Mouse (Mus musculus) kidney, embryonic 16.5 days (tissue): ENCODE measurements around the gene Kcnk13. TPM values are rescaled to one million over a fixed set of nuclear protein-coding genes. Genes with fewer than 3 reads are reported as not detected.
A peak's percentile ranks its signal among the peaks of the same experiment; 100 is the strongest.

Source experiments
- ATAC-seq: fragments of 200-750 bp; cut with Nextera tagmentation; 2 replicates; pipeline ENCODE4 v1.8.0; 2017; ENCODE audit warnings: moderate TSS enrichment; ENCODE audit not compliant: low FRiP score, low TSS enrichment
- H3K27ac ChIP-seq: fragments of 300-500 bp; sonication (generic); 2 replicates; pipeline ENCODE4 v1.5.1; 2014; ENCODE audit warnings: low read length
- H3K27me3 ChIP-seq: fragments of 300-500 bp; sonication (generic); 2 replicates; pipeline ENCODE4 v1.6.1; 2014; ENCODE audit warnings: low read length, control low read depth, mixed read lengths; ENCODE audit not compliant: insufficient read depth
- H3K36me3 ChIP-seq: fragments of 300-500 bp; sonication (generic); 2 replicates; pipeline ENCODE4 v1.6.1; 2014; ENCODE audit warnings: low read length, control low read depth, mixed read lengths; ENCODE audit not compliant: insufficient read depth
- H3K4me1 ChIP-seq: fragments of 300-500 bp; sonication (generic); 2 replicates; pipeline ENCODE4 v1.6.1; 2014; ENCODE audit warnings: low read length, control low read depth, mixed read lengths; ENCODE audit not compliant: insufficient read depth
- H3K4me2 ChIP-seq: fragments of 300-500 bp; sonication (generic); replicated peaks from 2 replicates; pipeline ENCODE4 v1.6.1; 2014; ENCODE audit warnings: low read depth, low read length
- H3K4me3 ChIP-seq: fragments of 300-500 bp; sonication (generic); 2 replicates; pipeline ENCODE4 v1.5.1; 2014; ENCODE audit warnings: mild to moderate bottlenecking, low read length
- H3K9ac ChIP-seq: fragments of 300-500 bp; sonication (generic); replicated peaks from 2 replicates; pipeline ENCODE4 v1.6.1; 2014; ENCODE audit warnings: low read length
- H3K9me3 ChIP-seq: fragments of 300-500 bp; sonication (generic); 2 replicates; pipeline ENCODE4 v1.6.1; 2016; ENCODE audit warnings: low read length, control low read depth
- WGBS: fragments of 180-500 bp; shearing (Covaris S2); extraction: QIAGEN DNeasy Blood & Tissue Kit; methylation state at CpG from one replicate; pipeline ENCODE4 v1.1.7; 2014; 5-methylcytosine and 5-hydroxymethylcytosine counted together
- microRNA-seq: library from miRNA; unstranded; fragments of <30 nt; microRNA quantifications from one replicate; pipeline ENCODE4, GENCODE M21; 2016
- polyA plus RNA-seq: library from polyadenylated mRNA; unstranded; fragments of >200 nt; fragmentation: Nextera tagmentation; extraction: Ambion mirVana; gene quantifications from 2 replicates; pipeline ENCODE4 v1.2.1, GENCODE M21; 2015

Gene Kcnk13
- polyA plus RNA-seq, 1 experiment from 2014 or later, result 0.21 TPM

DNA sequence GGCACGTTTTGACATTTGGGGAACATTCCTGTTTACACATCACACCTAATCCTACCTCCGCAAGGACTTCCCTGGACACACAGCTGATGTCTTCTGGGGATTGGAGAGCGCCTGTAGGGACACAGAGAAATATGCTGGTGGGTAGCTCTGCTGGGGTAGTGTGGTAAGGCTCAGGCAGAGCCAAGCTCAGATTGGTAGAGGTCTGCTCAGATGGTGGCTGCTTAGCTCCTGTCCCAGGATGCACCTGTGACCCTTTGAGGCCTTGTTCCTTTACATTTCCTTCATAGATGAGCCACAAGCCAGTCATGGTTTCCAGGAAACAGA lies 136.4 kb downstream of the Kcnk13 start:
- Histone ChIP-seq H3K27me3 (no peaks in the 10 kb centered on the region), H3K9me3 (no peaks in the 10 kb centered on the region), H3K4me1 (no peaks in the 10 kb centered on the region), H3K27ac (no peak overlapping the region), H3K9ac (no peak overlapping the region), H3K4me2 (no peak overlapping the region), H3K36me3 (no peaks in the 10 kb centered on the region), H3K4me3 (no peak overlapping the region)
- no peak for ATAC-seq
- WGBS, result 67% methylated on average over 3 of the region's 3 CpGs

DNA sequence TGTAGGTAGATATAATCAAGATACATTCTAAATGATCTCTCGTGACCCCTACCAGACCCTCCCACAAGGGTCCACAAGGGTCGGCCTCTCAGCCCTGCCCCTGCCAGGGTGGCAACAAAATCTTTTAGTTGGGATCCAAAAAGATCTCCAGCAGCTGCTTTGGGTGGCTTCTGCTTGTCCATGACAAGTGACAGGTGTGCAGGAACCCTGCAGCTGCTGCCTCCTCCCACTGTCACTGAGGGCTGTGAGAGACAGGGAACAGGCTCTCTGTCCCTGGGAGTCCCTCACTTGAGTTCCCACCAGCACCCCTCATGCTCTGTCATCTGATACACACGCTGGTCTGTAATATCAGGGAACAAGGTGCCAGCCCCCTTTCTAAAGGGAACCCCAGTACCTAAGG lies 137.4 kb downstream of the Kcnk13 start:
- no peaks in the 10 kb centered on the region for H3K9me3 ChIP-seq
- no peaks in the 10 kb centered on the region for H3K36me3 ChIP-seq
- ATAC-seq, result no peak
- WGBS, result 64% methylated on average over 3 of the region's 3 CpGs
- H3K4me3 ChIP-seq, result no peak overlapping the region
- no peak overlapping the region for H3K9ac ChIP-seq
- H3K4me1 ChIP-seq, result no peaks in the 10 kb centered on the region
- H3K27me3 ChIP-seq, result no peaks in the 10 kb centered on the region
- H3K27ac ChIP-seq, result no peak overlapping the region
- H3K4me2 ChIP-seq, result no peak overlapping the region

DNA sequence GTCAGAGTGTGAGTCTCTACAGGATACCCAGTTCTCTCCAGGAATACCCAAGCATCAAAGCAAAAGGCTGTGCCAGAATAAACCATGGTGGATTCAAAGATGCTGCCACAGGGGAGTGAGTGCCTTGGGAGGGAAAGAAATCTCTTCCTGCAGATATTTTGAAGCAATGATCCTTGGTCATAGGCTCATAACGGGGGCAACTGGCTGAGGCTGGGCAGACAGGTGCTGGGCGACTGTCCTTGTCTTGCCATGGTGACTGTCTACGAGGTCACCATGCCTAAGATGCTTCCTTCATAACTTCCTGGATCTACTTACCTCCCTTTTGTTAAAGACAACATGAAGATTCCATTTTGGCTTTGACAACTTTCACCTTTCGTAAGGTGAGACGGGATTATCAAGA lies 140.2 kb downstream of the Kcnk13 start:
- Histone ChIP-seq H3K9me3 (no peaks in the 10 kb centered on the region), H3K36me3 (no peaks in the 10 kb centered on the region), H3K4me1 (no peaks in the 10 kb centered on the region), H3K4me3 (no peak overlapping the region), H3K4me2 (no peak overlapping the region), H3K27ac (no peak overlapping the region), H3K9ac (no peak overlapping the region), H3K27me3 (no peaks in the 10 kb centered on the region)
- WGBS, result 91% methylated on average over 5 of the region's 5 CpGs
- no peak for ATAC-seq

DNA sequence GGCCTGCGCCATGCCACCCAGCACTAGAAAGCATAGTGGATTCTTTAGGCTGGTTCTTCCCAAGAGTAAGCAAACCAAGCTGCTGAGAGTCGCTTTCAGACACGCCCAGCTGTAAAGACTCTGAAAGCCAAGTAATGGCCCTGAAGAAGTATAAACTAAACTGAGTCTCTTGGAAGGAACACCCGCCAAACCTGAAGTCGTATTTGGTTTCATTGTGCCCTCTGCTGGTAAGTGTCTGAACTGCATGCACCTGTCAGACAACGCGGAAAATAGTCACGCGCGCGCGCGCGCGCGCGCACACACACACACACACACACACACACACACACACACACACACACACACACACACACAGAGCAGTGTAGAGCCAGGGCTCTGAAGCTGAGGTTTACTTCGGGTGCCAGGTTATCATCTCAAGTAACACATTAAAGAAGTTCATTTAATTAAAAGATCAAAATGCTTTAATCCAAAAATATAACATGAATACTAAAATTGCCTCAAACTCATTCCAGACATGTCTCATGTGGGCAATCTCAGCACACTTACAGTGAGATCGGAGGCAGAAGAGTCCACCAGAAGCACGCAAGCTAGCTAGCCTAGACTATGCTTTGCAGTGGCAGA lies 142.1 kb downstream of the Kcnk13 start:
- no peak for ATAC-seq
- Histone ChIP-seq H3K4me1 (peaks cover 7% of the 10 kb centered on the region), H3K4me2 (no peak overlapping the region; the same call in 1 of the 2 replicates), H3K9me3 (no peaks in the 10 kb centered on the region), H3K27ac (no peak overlapping the region), H3K36me3 (no peaks in the 10 kb centered on the region), H3K27me3 (no peaks in the 10 kb centered on the region), H3K9ac (no peak overlapping the region), H3K4me3 (no peak overlapping the region)
- 12% methylated on average over 20 of the region's 20 CpGs for WGBS

DNA sequence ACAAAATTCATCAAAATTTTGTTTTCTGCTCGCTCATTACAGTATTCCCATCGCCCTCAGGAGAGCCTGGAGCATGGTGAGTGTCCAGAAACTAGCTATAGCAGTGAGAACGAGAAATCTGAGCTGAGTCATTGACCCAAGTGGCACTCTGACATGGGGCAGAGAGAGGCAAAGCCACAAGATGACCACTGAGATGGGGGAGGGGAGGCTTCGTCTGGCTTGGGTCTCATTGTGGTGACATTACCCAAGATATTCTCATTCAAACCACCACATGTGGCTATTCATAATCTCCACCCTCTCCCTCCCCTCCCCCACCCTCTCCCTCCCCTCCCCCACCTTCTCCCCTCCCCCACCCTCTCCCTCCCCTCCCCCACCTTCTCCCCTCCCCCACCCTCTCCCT lies 143.1 kb downstream of the Kcnk13 start:
- peaks cover 5% of the 10 kb centered on the region; the same call in 1 of the 2 replicates for H3K36me3 ChIP-seq
- H3K9ac ChIP-seq, result no peak overlapping the region
- no peak overlapping the region for H3K4me3 ChIP-seq
- H3K4me2 ChIP-seq, result no peak overlapping the region
- no peaks in the 10 kb centered on the region for H3K27me3 ChIP-seq
- WGBS, result 43% methylated on average over 4 of the region's 4 CpGs
- H3K27ac ChIP-seq, result no peak overlapping the region
- ATAC-seq, result no peak
- H3K9me3 ChIP-seq, result no peaks in the 10 kb centered on the region
- H3K4me1 ChIP-seq, result peaks cover 9% of the 10 kb centered on the region

DNA sequence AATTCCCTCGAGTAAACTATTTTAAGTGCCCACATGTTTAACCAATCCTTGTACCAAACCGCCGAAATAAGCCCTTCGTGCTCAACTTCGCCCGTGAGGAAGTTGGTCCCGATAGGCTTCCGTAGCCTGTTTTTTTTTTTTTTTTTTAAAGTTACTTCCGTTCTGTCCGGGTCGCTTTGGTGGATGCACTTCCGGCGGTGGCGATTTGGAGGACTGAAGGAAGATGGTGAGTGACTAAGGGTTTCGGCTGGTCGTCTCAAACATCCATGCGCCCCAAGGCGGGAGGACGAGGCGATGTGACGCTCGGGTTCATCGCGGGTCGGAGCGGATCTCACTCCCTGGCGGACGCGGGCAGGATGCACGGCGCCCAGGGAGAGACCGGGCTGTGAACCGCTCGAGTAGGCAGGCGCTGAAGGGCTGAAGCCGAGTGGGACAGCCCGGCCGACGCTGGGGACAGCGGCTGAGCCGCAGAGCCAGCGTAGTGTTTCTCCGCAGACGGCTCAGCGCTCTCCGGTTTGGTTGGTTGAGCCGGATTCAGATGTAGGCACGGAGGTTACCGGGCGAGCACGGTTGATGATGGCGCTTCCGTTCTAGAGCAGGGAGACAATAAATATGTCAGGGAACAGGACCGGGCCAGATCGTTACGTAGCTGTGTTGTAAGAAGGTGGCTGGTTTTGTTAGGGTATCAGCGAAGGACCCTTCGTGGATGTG lies 145.8 kb downstream of the Kcnk13 start, which contains the start of gene Psmc1:
TSS of gene Psmc1 (plus strand) at position 169 of the 711 bp plus-strand sequence.
- Histone ChIP-seq H3K4me1 (peaks cover 9% of the 10 kb centered on the region), H3K9me3 (no peaks in the 10 kb centered on the region), H3K4me2 (peak within 1 kb of the TSS; percentile 75), H3K9ac (peak within 1 kb of the TSS; percentile 80), H3K27ac (peak within 1 kb of the TSS; percentile 93), H3K36me3 (peaks cover 25% of the 10 kb centered on the region), H3K27me3 (no peaks in the 10 kb centered on the region), H3K4me3 (peak within 1 kb of the TSS; percentile 73)
- WGBS, result under 1% methylated on average over 58 of the region's 58 CpGs
- ATAC-seq, result peak; percentile 84

Small RNA genes within 50 kb of the gene (microRNA-seq; reads per million reads assigned to microRNA genes)
- not detected for gene Gm23291

Other genes starting within 250 kb of the Kcnk13 start
- 12.5 TPM in 2 replicates for gene Efcab11, start 80.1 kb upstream of the Kcnk13 start, polyA plus RNA-seq
- 61.7 and 66.4 TPM in 2 replicates for gene Tdp1, start 80.0 kb upstream of the Kcnk13 start, polyA plus RNA-seq
- 313 and 320 TPM in 2 replicates for gene Psmc1, start 145.7 kb downstream of the Kcnk13 start, polyA plus RNA-seq
- gene Nrde2, start 195.2 kb downstream of the Kcnk13 start, polyA plus RNA-seq, result 18.2 and 19.1 TPM in 2 replicates
- gene Calm1, start 234.9 kb downstream of the Kcnk13 start, polyA plus RNA-seq, result 1,160 and 1,207 TPM in 2 replicates